Mouse (Mus musculus) hindbrain, embryonic 14.5 days (tissue): ENCODE results near the gene Gsg1. TPM values are rescaled to one million over a fixed set of nuclear protein-coding genes. Genes with fewer than 3 reads are reported as not detected.

Source experiments
- ATAC-seq: fragments of 200-750 bp; cut with Nextera tagmentation; 2 replicates; pipeline ENCODE4 v1.8.0; 2017; ENCODE audit warnings: moderate number of reproducible peaks, mild to moderate bottlenecking, moderate TSS enrichment, moderate library complexity; ENCODE audit not compliant: low FRiP score
- DNase-seq: peaks from one replicate; pipeline ENCODE4 v3.0.0-alpha.2; 2015; ENCODE audit warnings: low spot score
- H3K27ac ChIP-seq: fragments of 300-500 bp; sonication (generic); 2 replicates; pipeline ENCODE4 v1.5.1; 2014; ENCODE audit warnings: mild to moderate bottlenecking, moderate library complexity
- H3K27me3 ChIP-seq: fragments of 300-500 bp; sonication (generic); 2 replicates; pipeline ENCODE4 v1.6.1; 2014; ENCODE audit warnings: mild to moderate bottlenecking, low read length, mixed read lengths; ENCODE audit not compliant: control insufficient read depth, insufficient read depth
- H3K36me3 ChIP-seq: fragments of 300-500 bp; sonication (generic); replicated peaks from 2 replicates; pipeline ENCODE4 v1.6.1; 2014; ENCODE audit not compliant: control insufficient read depth, insufficient read depth
- H3K4me1 ChIP-seq: fragments of 300-500 bp; sonication (generic); replicated peaks from 2 replicates; pipeline ENCODE4 v1.6.1; 2014; ENCODE audit warnings: antibody characterized with exemption, low read length, mixed read lengths; ENCODE audit not compliant: control insufficient read depth, insufficient read depth
- H3K4me2 ChIP-seq: fragments of 300-500 bp; sonication (generic); replicated peaks from 2 replicates; pipeline ENCODE4 v1.6.1; 2014; ENCODE audit warnings: mild to moderate bottlenecking, moderate library complexity
- H3K4me3 ChIP-seq: fragments of 300-500 bp; sonication (generic); replicated peaks from 2 replicates; pipeline ENCODE4 v1.5.1; 2014; ENCODE audit warnings: mild to moderate bottlenecking, low read length
- H3K9ac ChIP-seq: fragments of 300-500 bp; sonication (generic); 2 replicates; pipeline ENCODE4 v1.6.1; 2014
- H3K9me3 ChIP-seq: fragments of 300-500 bp; sonication (generic); 2 replicates; pipeline ENCODE4 v1.6.1; 2016; ENCODE audit warnings: low read length; ENCODE audit not compliant: control insufficient read depth
- WGBS: fragments of 180-500 bp; shearing (Covaris S2); extraction: QIAGEN DNeasy Blood & Tissue Kit; methylation state at CpG from one replicate; pipeline ENCODE4 v1.1.7; 2014; 5-methylcytosine and 5-hydroxymethylcytosine counted together
- polyA plus RNA-seq: library from polyadenylated mRNA; unstranded; fragments of >200 nt; fragmentation: Nextera tagmentation; extraction: Ambion mirVana; gene quantifications from 2 replicates; pipeline ENCODE4 v1.2.1, GENCODE M21; 2014

The Gsg1 gene
- polyA plus RNA-seq, 1 experiment from 2014 or later, result 0.15 TPM

GRCm38 (mm10) chr6:135193733-135194132 lies 60.4 kb downstream of the Gsg1 start:
- Histone ChIP-seq H3K4me1 (peaks cover 9% of the 10 kb centered on the region; the same call in 1 of the 2 replicates), H3K36me3 (no peaks in the 10 kb centered on the region), H3K4me2 (no peak overlapping the region), H3K27ac (no peak overlapping the region), H3K9me3 (no peaks in the 10 kb centered on the region), H3K4me3 (no peak overlapping the region), H3K27me3 (no peaks in the 10 kb centered on the region), H3K9ac (no peak overlapping the region)
- ATAC-seq, result no peak
- DNase-seq, result no peak
- 18% methylated on average over 4 of the region's 4 CpGs for WGBS

DNA sequence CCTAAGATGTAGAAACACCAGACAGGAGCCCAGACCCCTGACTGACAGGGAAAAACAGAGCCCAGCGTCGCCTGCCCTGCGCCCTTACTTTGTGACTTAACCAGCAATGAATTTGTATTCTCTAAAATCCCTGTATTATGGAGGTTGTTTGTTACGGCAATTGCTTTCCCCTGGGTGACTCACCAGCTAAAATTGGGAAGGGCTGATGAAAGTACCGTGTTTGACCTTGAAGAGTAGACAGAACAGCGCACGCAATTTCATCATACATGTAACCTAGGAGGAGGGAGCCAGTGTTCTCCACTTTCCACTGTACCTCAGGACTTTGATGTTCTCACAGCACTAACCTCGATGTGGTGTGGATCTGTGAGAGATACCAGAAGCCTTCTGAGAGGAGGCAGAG lies 61.2 kb downstream of the Gsg1 start:
- 76% methylated on average over 8 of the region's 8 CpGs for WGBS
- Histone ChIP-seq H3K9me3 (no peaks in the 10 kb centered on the region), H3K27ac (no peak overlapping the region), H3K4me1 (peaks cover 8% of the 10 kb centered on the region; the same call in 1 of the 2 replicates), H3K36me3 (no peaks in the 10 kb centered on the region), H3K9ac (no peak overlapping the region), H3K27me3 (no peaks in the 10 kb centered on the region), H3K4me3 (no peak overlapping the region), H3K4me2 (no peak overlapping the region)
- DNase-seq (no peak), ATAC-seq (no peak)

- WGBS, result 81% methylated on average over 1 of the region's 1 CpGs
Measured at GRCm38 (mm10) chr6:135191906-135192305, 62.2 kb downstream of the Gsg1 start.

GRCm38 (mm10) chr6:135190122-135190521 lies 64.0 kb downstream of the Gsg1 start:
- Histone ChIP-seq H3K9ac (no peak overlapping the region), H3K4me1 (peaks cover 4% of the 10 kb centered on the region; the same call in 1 of the 2 replicates), H3K4me2 (no peak overlapping the region), H3K27me3 (no peaks in the 10 kb centered on the region), H3K36me3 (no peaks in the 10 kb centered on the region), H3K4me3 (no peak overlapping the region), H3K27ac (no peak overlapping the region), H3K9me3 (0 out of 2 replicates have a peak, but pooled peaks cover 3% of the 10 kb centered on the region)
- DNase-seq (no peak), ATAC-seq (no peak)
- WGBS, result 39% methylated on average over 6 of the region's 6 CpGs

More at GRCm38 (mm10) chr6:135191906-135192305, 62.2 kb downstream of the Gsg1 start:
- Histone ChIP-seq H3K4me2 (no peak overlapping the region), H3K9ac (no peak overlapping the region), H3K4me1 (peaks cover 4% of the 10 kb centered on the region; the same call in 1 of the 2 replicates), H3K4me3 (no peak overlapping the region), H3K27me3 (no peaks in the 10 kb centered on the region), H3K36me3 (no peaks in the 10 kb centered on the region), H3K27ac (no peak overlapping the region), H3K9me3 (0 out of 2 replicates have a peak, but pooled peaks cover 3% of the 10 kb centered on the region)
- DNase-seq, result no peak
- ATAC-seq, result no peak

GRCm38 (mm10) chr6:135188629-135189028 lies 65.5 kb downstream of the Gsg1 start:
- ATAC-seq, result no peak
- Histone ChIP-seq H3K4me2 (no peak overlapping the region), H3K9me3 (0 out of 2 replicates have a peak, but pooled peaks cover 3% of the 10 kb centered on the region), H3K27ac (no peak overlapping the region), H3K4me1 (peaks cover 1% of the 10 kb centered on the region; the same call in 1 of the 2 replicates), H3K9ac (no peak overlapping the region), H3K36me3 (no peaks in the 10 kb centered on the region), H3K4me3 (no peak overlapping the region), H3K27me3 (no peaks in the 10 kb centered on the region)
- WGBS, result 79% methylated on average over 4 of the region's 4 CpGs
- no peak for DNase-seq

Other genes with a start within 250 kb of the Gsg1 start
- 70.4 and 72.6 TPM in 2 replicates for gene Ddx47, start 242.7 kb downstream of the Gsg1 start, polyA plus RNA-seq
- gene Gprc5a, start 188.7 kb downstream of the Gsg1 start, polyA plus RNA-seq, result 0.09 and 0.56 TPM in 2 replicates
- gene Gprc5d, start 136.1 kb downstream of the Gsg1 start, polyA plus RNA-seq, result not detected in 2 replicates
- 117 and 126 TPM in 2 replicates for gene Fam234b, start 56.4 kb downstream of the Gsg1 start, polyA plus RNA-seq
- 3.1 and 3.3 TPM in 2 replicates for gene Hebp1, start 56.3 kb downstream of the Gsg1 start, polyA plus RNA-seq
- 0.16 and 0.31 TPM in 2 replicates for gene Pbp2, start 56.1 kb upstream of the Gsg1 start, polyA plus RNA-seq
- gene Emp1, start 108.2 kb upstream of the Gsg1 start, polyA plus RNA-seq, result 4.9 and 5.3 TPM in 2 replicates